Mouse (Mus musculus) left cerebral cortex, adult 18-20 months (tissue): ENCODE results near the gene Gm49369. TPM values are rescaled to one million over a fixed set of nuclear protein-coding genes. Genes with fewer than 3 reads are reported as not detected.

ENCODE experiments used
- DNase-seq, 2 experiments: peaks; one replicate each; pipeline ENCODE4 v3.0.0; 2021 to 2022; ENCODE audit warnings: low spot score in 2 of 2, mixed read lengths in 1 of 2
- total RNA-seq, 2 experiments: library from RNA; stranded (reverse); gene quantifications; 2 replicates each; pipeline ENCODE4 v1.2.3; 2021

Gm49369 gene
- total RNA-seq, 2 experiments from 2014 or later: 6.0 TPM; not detected in 1

DNA sequence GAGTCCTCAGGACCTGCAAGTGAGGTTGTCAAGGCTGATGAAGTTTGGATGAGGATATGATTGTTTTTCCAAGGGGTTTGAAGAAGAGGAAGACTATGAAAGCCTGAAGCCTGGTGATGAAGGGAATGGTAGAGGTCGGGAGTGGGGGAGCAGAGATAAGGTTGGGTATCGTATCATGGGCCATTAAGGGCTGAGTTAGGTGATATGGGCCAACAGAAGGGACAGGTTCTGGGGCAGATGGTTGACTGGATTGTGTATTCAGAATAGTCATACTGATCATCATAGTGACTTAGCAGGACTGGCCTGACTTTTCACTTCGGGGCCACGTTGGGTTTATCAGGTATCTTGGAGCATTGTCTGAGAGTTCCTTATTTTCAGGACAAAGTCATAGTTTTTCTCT, 13.0 kb upstream of the Gm49369 start:
- no peak for DNase-seq

DNA sequence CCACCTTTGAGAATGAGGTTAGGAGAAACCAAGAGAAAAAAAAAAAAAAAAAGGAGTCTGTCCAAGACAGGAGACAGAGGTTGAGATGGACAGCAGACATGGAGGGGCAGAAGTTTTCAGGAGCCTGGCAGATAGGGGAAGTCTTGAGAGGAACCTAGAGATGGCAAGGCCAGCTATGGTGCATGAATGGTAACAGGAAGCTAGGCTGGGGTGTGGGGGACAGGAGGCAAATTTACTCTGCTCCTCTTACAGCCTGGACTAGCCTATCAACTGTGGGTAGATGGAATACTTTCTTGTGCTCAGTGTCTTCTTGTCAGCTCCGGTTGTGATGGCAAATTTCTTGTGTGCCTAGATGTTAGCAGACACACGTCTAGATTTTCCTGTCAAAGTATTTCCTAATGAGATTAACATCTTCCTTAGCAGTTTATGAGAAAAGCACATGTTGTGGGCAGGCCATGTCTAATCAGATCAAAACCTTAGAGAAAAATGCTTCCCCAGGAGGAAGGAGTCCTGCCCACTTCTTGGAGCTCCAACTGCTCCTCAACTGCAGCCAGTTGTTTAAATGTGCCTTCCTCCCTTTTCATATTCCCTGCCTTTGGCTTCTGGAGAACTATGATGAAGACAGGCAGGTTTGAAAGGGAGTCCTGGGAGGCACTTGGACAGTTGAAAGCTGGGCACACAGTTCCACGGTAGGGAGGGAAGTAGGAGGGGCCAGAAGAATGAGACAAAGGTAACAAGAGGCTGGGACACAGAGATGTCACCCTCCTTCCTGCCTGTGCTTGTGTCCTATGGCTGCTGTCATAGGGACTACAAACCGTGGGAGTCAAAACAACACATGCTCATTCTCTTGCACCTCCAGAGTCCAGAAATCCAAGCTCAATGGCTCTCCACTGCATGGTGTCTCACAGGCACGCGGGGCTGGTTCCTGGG, 12.1 kb upstream of the Gm49369 start:
- DNase-seq: no peak

DNA sequence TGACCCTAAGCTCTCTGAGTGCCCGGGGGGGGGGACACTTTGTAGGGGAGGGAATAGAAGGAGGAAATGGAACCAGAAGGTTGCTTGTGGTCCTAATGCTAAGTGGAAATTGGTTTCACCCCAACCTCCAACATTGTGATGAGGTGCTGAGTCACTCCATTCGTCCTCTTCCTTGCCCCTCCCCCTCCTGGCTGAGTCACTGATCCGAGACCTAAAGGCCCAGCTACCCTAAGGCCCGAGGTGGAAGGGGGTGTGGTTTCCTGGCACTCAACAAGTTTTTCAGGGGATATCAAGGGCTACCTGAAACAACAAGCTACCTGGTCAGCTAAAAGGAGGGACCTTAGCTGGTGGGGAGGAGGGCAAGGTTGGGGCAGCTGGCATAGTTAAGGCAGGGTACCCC, 10.7 kb upstream of the Gm49369 start:
- no peak for DNase-seq

DNA sequence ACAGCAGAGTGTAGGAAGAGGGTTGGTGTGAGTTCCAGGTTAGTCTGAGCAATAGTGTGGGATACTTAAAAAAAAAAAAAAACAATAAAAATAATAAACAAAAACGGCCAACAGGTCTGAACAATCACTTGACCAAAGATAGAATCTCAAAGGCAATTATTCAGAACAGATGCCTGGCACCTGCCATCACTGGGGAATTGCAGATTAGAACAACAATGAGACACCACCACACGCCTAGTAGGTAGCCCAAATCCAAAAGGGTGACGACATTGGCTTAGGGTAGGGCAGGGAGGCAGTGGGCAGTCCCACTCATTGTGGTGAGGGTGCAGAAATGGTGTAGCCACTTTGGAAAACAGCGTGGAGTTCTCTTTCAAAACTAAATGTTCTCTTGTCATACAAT, 9.1 kb upstream of the Gm49369 start:
- no peak for DNase-seq

DNA sequence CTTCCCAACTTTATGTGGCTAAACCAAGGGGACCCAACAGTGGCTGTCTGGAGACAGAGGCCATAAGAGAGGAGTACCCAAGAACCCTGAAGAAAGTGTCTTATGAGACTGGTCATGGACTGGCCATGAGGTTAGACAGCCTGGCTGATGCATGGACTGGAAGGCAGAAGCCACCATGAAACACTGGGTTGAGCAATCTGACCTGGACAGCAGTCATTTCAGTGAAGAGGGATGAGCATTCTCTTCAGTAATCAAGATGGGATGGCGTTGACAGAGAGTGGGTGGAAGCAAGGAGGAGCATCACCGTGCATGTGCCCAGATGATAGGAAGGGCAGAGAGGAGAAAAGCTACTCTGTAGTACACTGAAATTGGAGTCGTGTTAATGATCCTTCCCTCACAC, 8.6 kb upstream of the Gm49369 start:
- DNase-seq: no peak

DNA sequence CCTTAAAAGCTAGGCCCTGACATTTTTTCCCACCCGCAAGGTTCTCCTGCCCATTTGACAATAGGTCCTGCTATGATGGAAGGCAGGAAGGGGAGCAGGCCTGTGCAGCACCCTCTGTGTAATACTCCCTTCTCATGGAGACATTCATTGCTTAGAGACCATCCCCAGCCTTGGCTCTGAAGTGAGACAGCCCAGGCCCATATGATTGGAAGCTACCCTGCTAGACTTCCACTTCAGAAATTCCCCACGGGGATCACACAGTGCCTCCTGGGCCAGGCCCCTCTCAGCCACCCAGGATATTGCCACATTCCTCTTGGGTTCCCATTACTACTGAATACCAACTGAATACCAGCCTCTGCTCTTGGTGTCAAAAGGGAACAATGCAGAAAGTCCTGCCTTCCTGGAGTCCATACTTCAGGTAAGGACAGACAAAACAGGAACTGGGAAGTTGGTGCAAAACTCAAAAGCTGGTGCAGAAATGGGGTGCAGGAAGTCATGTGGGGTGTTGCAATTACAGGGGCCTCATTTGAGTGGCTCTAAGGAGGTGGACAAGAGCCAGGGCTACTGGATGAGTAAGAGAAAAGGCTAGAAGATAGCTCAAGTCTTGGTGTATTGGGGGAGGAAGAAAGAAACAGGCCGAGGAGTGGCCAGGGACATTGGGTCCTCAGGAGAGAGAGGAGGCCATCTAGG, 7.6 kb upstream of the Gm49369 start:
- no peak for DNase-seq

DNA sequence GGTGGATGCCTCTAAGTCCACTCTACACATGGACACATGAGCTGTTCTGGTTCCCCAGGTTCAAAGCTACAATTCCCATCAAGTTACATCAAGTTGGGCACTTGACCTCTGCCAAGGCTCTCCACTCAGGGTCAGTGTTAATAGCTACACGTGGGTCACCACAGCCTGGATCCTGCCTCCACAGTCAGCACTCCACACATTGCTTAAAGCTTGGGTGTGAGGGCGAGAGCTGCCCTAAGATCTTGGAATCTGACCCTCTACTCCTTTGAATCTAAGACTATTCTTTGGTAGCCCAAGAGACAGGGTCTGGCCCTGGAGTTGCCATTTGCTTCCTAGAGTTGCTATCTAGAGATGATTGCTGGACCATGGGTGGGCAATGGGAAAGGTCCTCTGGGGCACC, 6.3 kb upstream of the Gm49369 start:
- no peak for DNase-seq

DNA sequence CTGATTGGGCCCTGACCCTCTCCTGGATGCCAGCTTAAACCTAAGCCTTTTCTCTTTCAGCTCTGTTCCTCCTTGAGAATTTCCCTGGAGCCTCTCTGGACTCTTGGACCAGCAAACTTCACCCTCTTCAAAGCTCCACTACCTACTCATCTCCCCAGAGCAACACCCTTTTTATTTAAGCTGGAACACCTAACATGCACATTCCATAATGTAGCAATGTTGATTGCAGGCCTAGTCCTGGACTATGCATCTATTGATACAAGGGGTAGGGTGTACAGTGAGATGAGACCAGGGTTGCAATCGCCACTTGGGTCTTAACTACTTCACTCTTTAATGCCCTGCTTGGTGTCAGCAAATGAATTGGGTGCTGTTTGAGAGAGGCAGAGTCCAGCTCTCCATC, 5.7 kb upstream of the Gm49369 start:
- DNase-seq: no peak

DNA sequence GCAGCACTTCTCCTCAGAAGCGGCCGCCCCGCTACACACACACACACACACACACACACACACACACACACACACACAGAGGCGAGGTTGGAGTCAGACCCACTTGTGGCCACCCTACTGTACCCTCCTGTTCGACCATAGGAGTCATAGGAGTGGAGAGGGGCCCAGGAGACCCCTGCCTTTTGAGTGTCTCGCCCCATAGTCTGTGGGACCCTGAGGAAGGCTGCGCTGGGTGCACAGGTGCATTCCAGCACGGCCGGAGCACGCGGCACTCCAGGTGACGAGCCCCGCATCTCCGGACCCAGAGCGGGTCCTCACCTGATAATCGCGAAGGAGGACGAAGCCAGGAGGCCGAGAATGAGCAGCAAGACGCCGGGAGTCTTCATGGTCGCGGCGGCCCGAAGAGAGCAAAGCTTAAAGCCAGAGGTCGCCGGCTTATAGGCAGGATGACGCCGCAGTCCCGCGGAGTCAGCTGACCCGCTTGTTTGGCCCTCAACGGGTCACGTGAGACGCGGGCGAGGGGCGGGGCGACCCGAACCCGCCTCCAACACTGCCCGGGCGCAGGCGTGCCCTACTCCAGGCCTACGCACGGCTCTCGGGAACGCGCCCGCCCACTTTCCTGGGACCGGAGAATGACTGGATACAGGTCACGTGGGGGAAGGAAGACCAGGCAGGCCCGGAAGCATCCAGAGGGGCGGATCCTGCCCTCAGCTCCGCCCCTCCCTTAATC, 5.1 kb upstream of the Gm49369 start, which contains the start of gene Ctsd:
Ctsd (minus strand) TSS at position 620 of the 730 bp plus-strand sequence.
- DNase-seq: peak; percentile 97

DNA sequence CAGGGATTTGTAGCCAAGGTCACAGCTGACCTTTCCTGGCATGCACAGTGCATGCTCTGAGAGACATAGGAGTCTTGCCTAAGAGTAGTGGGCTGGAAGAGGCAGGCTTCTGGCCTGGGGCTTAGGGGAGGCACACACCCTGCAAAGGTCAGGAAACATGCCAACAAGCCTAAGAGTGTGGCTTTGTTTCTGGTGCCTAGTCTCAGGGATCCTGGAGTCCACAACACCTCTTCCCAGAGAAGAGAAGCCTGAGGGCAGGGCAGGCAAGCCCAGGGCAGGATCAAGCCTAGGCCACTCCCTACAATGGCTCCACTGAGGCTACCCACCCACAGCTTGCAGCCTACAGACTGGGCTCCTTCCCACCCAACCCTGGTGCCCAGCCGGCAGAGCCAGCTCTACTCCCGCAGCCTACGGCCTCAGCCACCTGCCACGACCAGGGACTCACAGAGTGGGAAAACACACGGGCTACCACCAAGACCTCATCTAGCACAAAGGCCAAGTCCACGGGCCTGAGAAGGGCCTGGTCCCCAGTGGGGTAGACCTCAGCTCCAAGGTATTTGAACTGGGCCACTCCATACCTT, 4.2 kb upstream of the Gm49369 start:
- peak in 1 of 2 experiments; percentile 39 for DNase-seq

DNA sequence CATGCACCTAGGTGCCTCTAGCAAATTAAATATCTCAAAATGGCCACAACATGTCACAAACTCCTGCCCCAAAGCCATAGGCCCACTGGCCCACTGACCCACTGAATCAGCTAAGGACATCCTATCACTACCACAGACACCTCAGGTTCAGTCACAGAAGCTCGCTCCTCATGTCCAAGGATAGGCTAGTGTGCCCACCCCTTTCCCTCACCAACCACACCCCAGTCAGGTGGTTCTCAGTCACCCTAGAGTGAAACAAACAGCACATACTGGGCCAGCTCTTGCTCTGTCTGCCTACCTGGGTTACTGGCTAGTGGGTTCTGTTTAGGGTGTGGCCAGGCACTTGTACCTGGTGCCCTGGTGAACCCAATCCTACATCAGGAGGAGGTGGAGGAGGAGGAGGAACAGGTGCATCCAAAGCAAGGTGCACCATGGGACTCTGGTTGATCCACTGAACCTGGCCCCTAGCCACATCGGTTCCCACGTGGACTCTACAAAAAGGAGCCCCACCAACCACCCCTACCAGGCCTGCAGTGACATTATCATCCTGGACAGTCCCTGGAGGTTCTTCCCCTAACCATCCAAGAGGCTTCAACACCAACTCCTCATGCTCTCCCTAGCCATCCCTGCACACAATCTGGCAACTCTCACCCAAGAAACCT, 3.4 kb upstream of the Gm49369 start:
- DNase-seq: no peak

DNA sequence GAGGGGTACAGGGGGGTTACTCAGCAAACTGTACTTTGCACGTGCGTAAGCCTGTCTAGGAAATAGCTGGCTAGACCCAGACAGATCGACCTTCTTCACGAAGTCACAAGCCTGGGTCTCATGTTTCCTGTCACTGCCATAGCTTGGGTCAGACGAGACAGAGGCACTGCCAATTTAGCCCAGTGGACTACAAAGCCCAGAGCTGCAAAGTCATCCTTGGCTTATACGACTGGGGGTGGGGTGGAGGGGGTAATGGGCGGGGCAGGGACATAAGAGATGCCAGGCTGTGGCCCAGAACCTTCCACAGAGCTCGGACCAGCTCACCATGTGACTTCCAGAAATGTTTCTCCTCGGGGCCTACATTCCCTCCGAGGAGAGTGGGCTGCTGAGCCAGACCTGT, 1.8 kb upstream of the Gm49369 start:
- DNase-seq: no peak

DNA sequence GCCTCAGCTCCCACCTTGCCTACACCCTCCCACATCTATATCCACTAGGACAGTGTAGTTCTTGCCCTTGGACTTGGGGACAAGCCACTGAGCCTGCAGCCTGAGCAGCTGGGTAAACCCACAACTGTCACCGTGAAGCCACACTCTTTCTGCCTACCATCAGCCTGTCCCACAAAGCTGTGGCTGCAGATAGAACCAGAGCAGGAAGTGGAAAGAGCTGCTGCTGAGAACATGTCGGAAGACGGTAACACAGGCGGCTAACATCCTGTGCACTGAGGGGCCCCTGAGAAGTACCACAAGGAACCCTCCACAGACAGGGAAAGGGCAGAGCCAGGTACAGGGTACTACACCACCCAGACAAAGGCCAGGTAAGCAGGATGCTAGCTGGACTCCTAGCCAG, 1.3 kb downstream of the Gm49369 start:
- no peak for DNase-seq

DNA sequence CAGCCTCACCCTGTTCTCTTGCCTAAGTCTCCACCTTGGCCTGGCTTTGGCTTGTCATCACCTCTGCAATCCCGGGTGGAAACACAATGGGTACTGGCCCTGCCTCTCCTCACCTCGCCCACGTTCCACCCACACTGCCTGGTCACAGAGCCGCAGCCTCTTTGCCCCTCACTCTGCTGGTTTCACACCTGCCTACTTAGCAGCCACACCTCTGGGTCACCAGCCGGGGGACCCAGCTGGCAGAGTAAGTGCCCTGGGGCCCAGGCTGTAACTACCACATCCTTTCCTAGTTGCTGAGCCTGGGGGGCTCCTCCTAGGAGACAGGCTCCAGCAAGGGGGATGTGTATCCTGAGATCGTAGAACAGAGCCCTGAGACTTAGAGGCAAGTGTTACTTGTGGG, 3.3 kb downstream of the Gm49369 start:
- DNase-seq: no peak

DNA sequence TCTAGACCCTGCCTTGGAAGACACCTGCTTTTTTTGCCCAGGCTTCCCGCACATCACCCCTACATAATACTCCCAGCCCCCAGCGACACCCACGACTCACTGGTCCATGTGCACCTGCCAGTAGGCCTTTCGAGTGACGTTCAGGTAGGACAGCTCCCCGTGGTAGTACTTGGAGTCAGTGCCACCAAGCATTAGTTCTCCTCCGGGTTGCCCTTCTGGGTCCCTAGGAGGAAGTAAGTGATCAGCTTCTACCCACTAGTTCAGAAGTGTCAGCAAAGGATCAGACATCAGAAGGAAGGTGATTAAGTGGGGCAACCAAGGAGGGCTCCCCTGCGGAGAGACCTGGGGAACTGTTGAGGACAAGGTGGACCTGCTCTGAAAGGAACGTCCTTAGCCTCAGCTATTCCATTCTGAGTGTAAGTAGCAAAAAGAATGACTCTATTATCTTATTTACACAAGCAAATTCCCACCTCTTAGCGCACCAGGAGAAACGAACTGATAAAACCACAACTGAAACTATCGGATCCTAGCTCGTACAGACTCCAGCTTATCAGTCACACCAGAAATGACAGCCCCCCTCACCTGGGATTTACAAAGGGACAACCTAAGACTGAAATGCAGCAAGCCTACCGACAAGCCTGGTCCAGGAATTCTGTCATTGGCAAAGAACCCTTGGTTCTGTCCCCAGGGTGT, 5.1 kb downstream of the Gm49369 start:
- DNase-seq: no peak

DNA sequence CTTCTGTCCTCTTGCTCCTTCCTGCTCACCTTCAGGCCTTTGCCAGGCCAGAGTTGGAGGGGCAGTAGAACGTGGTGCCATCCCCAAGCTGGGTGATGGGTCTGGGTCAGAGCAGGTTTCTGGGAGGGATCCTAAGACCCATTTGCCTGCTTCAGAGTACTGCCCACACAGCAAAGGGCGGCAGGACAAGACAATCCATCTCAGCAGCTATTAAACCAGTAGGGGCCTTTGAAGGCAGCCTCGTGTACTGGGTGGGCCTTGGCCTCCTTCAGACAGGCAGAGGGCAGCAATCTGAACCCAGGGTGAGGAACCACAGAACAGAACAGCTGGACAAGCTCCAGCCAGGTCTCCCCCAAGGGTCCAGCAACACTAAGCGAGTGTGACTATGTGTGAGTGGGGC, 6.4 kb downstream of the Gm49369 start:
- DNase-seq: no peak

DNA sequence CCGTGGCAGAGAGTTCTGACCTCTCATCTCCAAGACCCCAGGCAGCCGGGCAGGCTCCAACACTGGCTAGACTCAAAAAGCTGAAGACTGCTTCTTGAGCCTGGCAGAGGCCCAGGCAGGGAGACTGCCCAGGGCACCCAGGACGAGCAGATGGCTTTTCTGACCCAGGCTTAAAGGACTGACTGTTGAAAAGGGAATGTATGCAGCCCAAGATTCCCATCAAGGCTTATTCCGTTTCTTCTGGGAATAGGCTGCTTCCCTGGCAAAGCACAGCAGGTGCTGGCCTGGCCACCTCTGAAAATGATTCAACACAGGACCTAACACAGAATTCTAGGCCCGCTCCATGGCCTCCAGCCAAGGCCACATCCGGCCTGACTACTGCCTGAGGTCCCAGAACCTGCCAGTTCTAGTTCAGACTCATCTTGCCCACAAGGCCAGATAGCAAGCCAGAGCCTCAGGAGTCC, 7.2 kb downstream of the Gm49369 start:
- no peak for DNase-seq

DNA sequence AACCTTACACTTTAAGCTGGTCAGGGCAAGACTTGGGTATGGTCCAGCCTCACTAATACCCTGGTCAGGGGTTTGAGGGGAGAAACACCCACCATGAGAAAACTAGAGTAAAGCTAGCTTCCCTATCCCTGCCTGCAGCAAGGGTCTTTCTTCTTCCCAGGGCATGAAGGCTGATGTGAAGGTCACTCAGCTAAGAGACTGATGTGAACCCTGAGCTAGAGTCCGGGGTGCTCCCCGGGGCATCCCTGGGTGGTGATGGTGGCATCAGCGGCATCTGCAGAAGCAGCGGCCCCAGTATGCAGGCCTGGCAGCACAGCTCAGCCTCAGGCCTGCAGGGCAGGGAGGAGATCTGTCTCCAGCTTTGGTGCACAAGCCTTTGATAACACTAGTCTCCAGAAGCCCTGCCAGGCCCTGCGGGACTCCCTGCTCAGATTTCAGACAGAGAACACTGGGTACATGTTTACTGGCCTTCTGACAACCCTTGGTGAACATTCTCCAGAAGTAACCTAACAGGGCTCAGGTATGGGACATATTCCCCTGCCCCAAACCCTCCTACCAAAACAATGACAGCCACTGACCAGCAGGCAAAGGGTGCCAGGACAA, 8.0 kb downstream of the Gm49369 start:
- DNase-seq: no peak

DNA sequence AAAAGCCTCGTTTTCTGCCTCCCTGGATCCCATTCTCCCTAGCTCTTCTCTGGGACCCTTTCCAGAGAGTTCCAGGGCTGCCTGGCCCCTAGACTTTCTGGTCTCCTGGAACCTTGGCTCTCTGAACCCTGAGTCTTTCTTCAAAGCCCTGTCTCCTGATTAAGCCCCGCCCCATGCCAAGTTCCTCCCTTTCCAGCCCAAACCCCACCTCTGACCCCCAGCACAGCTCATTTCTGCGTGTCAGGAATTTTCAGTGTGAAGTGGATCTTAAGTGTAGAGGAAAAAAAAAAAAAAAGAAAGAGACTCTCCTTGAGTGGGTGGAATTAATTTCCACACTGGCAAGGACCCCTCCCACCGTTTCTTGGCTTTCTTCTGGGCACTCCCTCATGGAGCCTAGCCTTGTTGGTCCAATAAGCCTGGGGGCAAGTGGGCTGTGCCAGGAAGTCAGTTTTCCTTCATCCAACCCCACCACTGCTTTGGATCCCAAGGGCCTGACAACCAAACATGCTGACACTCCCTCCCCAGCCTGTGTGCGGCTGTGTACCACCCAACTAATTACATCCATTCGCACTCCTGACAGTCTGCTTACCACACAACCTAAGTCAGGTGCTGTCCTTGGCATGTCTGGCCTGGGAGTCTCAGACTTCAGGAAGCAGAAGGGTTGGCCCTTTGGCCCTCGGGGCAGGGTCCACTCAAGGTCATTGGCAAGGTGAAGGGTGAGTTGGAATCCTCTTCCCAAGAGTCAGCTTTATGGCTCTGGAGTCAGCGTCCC, 8.6 kb downstream of the Gm49369 start, which contains the start of gene Ifitm10:
Ifitm10 (minus strand) TSS at position 113 of the 772 bp plus-strand sequence.
- no peak for DNase-seq
